Mouse (Mus musculus) kidney, adult 11 months (tissue): Measurements from ENCODE around the gene Saxo1.
A peak's percentile ranks its signal among the peaks of the same experiment; 100 is the strongest.

Experiments used
- DNase-seq: peaks from one replicate; pipeline ENCODE4 v3.0.0; 2022

Saxo1 gene

GRCm38 (mm10) chr4:86558228-86558627 is at the start of gene Saxo1:
Gene Saxo1, minus strand, starts transcription at chr4:86558328.
- no peak for DNase-seq

- DNase-seq = no peak
These were observed 33.2 kb upstream of the Saxo1 start for GRCm38 (mm10) chr4:86591304-86591703.

- no peak for DNase-seq
These were observed 30.1 kb upstream of the Saxo1 start for GRCm38 (mm10) chr4:86588236-86588635.

GRCm38 (mm10) chr4:86580591-86580990 is 22.5 kb upstream of the Saxo1 start:
- DNase-seq = no peak

- DNase-seq = no peak
These were observed 21.9 kb upstream of the Saxo1 start for GRCm38 (mm10) chr4:86580056-86580455.

GRCm38 (mm10) chr4:86576630-86577225 is 18.6 kb upstream of the Saxo1 start:
- no peak for DNase-seq

- no peak for DNase-seq
These were observed 18.0 kb upstream of the Saxo1 start for GRCm38 (mm10) chr4:86576120-86576541.

- peak; percentile 93 for DNase-seq
These were observed 17.3 kb upstream of the Saxo1 start, which contains the start of gene Rraga for GRCm38 (mm10) chr4:86575283-86575983. Gene Rraga, plus strand, starts transcription at chr4:86575668.

GRCm38 (mm10) chr4:86574939-86575282 is 16.8 kb upstream of the Saxo1 start:
- peak; percentile 10 for DNase-seq

GRCm38 (mm10) chr4:86561061-86561460 is 2.9 kb upstream of the Saxo1 start:
- DNase-seq = no peak

- DNase-seq = no peak
These were observed 878 bp upstream of the Saxo1 start for GRCm38 (mm10) chr4:86559006-86559405.

- no peak for DNase-seq
These were observed 757 bp downstream of the Saxo1 start for GRCm38 (mm10) chr4:86557371-86557770.

- no peak for DNase-seq
These were observed 3.0 kb downstream of the Saxo1 start for GRCm38 (mm10) chr4:86555035-86555707.

GRCm38 (mm10) chr4:86548332-86548731 is 9.8 kb downstream of the Saxo1 start:
- DNase-seq = no peak

GRCm38 (mm10) chr4:86545615-86546014 is 12.5 kb downstream of the Saxo1 start:
- DNase-seq = no peak

GRCm38 (mm10) chr4:86543999-86544398 is 14.1 kb downstream of the Saxo1 start:
- DNase-seq = no peak

- DNase-seq = no peak
These were observed 16.6 kb downstream of the Saxo1 start for GRCm38 (mm10) chr4:86541573-86541972.

GRCm38 (mm10) chr4:86538936-86539335 is 19.2 kb downstream of the Saxo1 start:
- DNase-seq = no peak

GRCm38 (mm10) chr4:86537972-86538371 is 20.2 kb downstream of the Saxo1 start:
- DNase-seq = peak; percentile 12

GRCm38 (mm10) chr4:86534091-86534481 is 24.0 kb downstream of the Saxo1 start:
- no peak for DNase-seq

- no peak for DNase-seq
These were observed 24.6 kb downstream of the Saxo1 start for GRCm38 (mm10) chr4:86533406-86534090.

- no peak for DNase-seq
These were observed 29.0 kb downstream of the Saxo1 start for GRCm38 (mm10) chr4:86529161-86529560.
